Mouse (Mus musculus): ENCODE data around the gene Crybb1. TPM values are rescaled to one million over a fixed set of nuclear protein-coding genes. Genes with fewer than 3 reads are reported as not detected.
A peak's percentile ranks its signal among the peaks of the same experiment; 100 is the strongest.

The Crybb1 gene
- polyA plus RNA-seq, 1 experiment, result not detected

DNA sequence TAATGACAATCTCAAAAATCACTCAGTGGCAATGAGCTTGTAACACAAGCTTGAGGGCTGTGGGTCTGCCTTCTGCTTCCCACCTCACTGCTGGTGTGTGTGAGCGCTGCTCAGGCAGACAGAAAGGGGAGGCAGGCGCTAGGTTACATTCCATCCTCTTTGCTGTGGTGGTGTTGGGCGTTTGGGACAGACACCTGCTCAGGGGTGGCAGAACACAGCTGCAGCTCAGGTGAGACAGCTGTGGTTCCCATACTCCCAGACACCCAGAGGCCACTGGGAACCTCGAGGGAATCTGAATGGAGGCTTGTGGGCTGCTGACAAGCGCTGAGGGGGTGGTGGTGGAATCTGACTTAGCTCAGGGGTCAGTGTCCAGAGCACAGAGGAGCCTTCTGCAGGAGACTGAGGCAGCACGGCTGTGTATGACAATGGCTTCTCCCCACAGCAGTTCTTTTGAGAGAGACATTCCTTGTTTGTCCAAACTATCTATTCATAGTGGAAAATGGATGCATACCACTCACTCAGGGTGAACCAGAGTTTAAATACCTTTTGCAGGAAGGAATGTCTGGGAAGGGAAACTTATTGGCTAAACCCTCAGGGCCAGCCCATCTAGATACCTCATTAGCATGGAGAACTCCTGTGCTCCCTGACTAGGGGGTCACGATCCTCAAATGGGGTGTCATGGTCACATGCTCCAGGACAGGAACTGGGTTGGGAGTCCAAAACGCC, 10.6 kb upstream of the Crybb1 start:
- Histone ChIP-seq H3K4me3 (ENCODE audit: insufficient read depth, low read depth, low read length) (no peak overlapping the region), H3K4me1 (ENCODE audit: control insufficient read depth, insufficient read depth, insufficient read length, low read length) (no peaks in the 10 kb centered on the region)

DNA sequence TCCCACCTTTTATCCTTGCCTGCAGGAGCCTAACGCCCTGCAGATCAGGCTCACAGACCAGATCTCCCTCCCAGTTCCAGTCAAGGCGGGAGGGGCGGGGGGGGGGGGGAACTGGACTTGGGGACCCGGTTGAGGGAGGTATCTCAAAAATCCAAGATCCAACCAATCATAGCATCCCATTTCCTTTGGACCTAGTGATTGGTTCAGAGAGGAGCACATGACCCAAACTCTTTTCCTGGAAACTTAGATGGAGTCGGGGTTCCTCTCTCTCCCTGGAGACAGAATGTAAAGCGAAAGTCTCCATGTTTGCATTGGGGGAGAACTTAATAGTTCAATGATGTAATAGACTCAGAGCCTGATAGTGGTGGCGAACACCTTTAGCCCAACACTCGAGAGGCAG, 8.2 kb upstream of the Crybb1 start:
- no peak overlapping the region for H3K4me3 ChIP-seq (ENCODE audit: insufficient read depth, low read depth, low read length)
- H3K27ac ChIP-seq (replicated peaks; ENCODE audit: low read depth, low read length), result no peak overlapping the region
- H3K4me1 ChIP-seq (ENCODE audit: control insufficient read depth, insufficient read depth, insufficient read length, low read length), result no peaks in the 10 kb centered on the region

More for the DNA sequence above, 10.6 kb upstream of the Crybb1 start:
- H3K27ac ChIP-seq (replicated peaks; ENCODE audit: low read depth, low read length), result no peak overlapping the region

DNA sequence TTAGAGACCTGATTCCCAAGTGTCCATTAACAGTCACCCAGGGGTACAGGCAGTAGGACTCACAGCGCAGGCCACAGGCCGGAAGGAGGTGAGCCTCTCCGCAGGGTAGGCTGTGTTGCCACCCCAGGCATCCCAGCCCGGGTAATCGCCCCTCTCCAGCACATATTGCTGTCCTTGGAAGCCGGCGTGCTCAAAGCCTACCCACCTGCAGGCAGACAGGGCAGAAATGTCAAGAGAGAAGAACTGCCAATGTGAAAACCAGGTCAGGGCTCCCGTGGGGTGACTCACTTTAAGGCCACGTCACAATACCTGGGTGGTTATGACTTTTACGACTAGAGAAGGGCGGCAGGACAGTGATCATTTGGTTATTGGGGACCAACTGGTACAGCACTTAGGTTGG, 6.5 kb upstream of the Crybb1 start:
- H3K4me3 ChIP-seq (ENCODE audit: insufficient read depth, low read depth, low read length), result no peak overlapping the region
- H3K27ac ChIP-seq (replicated peaks; ENCODE audit: low read depth, low read length), result no peak overlapping the region

DNA sequence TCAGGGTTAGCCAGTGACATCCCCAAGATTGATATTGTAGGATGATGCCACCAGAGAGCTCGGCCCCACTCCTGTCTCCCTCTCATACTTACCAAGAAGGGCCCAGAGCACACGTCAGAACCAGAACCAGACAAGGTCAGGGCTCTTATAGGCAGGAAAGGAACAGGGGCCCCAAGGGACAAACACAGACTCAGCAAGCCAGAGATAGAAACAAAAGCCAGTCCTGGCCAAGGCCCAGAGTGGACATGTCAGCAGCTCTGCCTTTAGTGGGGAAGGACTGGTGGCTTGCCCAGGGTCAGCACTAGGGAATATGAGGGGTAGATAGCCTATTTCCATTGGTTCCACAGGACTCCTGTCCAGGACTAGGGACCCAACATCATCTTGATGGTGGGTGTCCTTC, 3.2 kb upstream of the Crybb1 start, which contains the start of gene Cryba4:
Cryba4 (minus strand) TSS at position 119 of the 400 bp plus-strand sequence.
- no peak within 1 kb of the TSS for H3K27ac ChIP-seq (replicated peaks; ENCODE audit: low read depth, low read length)
- peaks cover 17% of the 10 kb centered on the region for H3K4me1 ChIP-seq (ENCODE audit: control insufficient read depth, insufficient read depth, insufficient read length, low read length)
- H3K4me3 ChIP-seq (ENCODE audit: insufficient read depth, low read depth, low read length), result no peak within 1 kb of the TSS

More for the DNA sequence above, 6.5 kb upstream of the Crybb1 start:
- peaks cover 7% of the 10 kb centered on the region for H3K4me1 ChIP-seq (ENCODE audit: control insufficient read depth, insufficient read depth, insufficient read length, low read length)

DNA sequence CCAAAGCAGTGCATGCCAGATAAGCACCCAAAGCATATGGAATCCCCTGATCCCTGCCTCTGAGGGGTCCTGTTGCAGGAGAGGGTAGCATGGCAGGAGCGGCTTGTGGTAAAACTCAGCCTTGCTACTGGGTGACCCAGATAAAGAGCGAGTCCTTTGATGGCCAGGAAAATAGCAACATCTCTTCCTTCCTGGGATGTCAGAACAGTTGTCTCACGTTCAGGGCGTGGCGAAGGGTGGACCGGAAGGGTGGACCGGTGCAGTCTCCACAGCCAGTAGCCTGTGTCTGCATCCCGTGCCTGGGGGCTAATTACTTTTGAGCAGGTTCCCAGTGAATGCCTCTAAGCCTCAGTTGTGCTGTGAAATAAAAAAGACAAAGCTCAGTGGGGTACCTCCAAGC, 2.4 kb upstream of the Crybb1 start:
- no peak overlapping the region for H3K27ac ChIP-seq (replicated peaks; ENCODE audit: low read depth, low read length)
- H3K4me3 ChIP-seq (ENCODE audit: insufficient read depth, low read depth, low read length), result no peak overlapping the region

DNA sequence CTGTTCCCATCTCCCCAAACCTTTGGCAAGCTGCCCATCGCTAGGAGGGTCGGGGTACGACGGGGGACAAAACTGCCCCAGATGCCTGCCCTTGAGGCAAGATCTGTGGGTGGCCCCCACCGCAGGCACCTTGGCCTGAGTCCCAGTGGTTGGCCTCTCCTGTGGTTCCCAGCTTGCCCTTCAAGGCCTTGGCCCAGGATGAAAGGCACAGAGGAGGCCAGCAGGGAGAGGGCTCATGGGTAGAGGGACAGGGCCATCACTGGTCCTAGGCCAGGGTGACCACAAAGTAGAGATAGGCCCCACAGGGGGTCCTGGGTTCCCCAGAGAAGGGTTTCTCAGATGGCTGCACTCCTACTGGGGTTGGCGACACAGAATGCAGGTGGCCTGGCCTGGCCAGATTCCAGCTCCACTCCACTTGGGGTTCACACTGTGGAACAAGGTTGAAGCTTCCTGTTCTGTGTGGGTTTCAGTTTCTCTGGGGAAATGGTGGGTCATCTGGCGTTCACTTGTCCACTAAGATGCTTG, 1.3 kb upstream of the Crybb1 start:
- peaks cover 17% of the 10 kb centered on the region for H3K4me1 ChIP-seq (ENCODE audit: control insufficient read depth, insufficient read depth, insufficient read length, low read length)
- no peak overlapping the region for H3K27ac ChIP-seq (replicated peaks; ENCODE audit: low read depth, low read length)
- no peak overlapping the region for H3K4me3 ChIP-seq (ENCODE audit: insufficient read depth, low read depth, low read length)

More for the DNA sequence above, 2.4 kb upstream of the Crybb1 start:
- H3K4me1 ChIP-seq (ENCODE audit: control insufficient read depth, insufficient read depth, insufficient read length, low read length), result peaks cover 17% of the 10 kb centered on the region

DNA sequence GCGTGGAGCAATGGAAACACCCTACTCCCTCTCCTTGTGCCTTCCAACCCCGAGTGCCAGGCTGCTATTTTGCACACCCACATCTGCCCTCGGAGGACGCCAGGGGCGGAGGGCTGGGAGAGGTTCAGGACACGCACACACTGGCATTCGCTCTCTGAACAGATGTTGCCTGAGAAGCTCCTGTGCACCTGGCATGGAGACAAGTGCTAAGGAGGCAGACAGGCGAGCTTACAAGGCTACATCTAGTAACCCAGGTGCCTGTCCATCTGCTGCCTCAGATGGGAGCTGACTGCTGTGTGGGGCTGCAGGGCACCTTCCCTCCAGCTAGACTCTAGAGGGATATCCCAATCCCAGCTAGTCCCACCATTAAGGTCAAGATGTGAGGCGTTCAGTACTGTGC, 842 bp downstream of the Crybb1 start:
- peaks cover 17% of the 10 kb centered on the region for H3K4me1 ChIP-seq (ENCODE audit: control insufficient read depth, insufficient read depth, insufficient read length, low read length)
- no peak overlapping the region for H3K27ac ChIP-seq (replicated peaks; ENCODE audit: low read depth, low read length)
- no peak overlapping the region for H3K4me3 ChIP-seq (ENCODE audit: insufficient read depth, low read depth, low read length)

DNA sequence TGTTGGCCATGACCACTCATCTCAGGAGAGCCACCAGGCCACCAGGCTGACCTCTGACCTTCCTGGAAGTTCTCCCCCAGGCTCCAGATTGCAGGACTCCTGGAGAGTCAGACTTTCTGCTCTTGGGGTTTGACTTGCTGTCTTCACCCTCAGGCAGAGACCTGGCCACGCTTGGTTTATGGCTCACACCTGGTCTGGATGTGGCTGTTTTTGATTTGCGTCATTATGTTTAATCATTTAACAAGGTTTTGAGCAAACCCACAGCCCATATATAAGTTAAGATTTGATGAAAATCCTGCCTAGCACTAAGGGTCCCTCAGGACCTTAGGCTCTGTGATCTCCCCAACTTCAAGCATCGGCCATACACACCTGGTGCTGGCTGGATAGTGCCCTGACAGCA, 2.3 kb downstream of the Crybb1 start:
- H3K4me1 ChIP-seq (ENCODE audit: control insufficient read depth, insufficient read depth, insufficient read length, low read length), result peaks cover 15% of the 10 kb centered on the region
- H3K27ac ChIP-seq (replicated peaks; ENCODE audit: low read depth, low read length), result no peak overlapping the region
- H3K4me3 ChIP-seq (ENCODE audit: insufficient read depth, low read depth, low read length), result no peak overlapping the region

DNA sequence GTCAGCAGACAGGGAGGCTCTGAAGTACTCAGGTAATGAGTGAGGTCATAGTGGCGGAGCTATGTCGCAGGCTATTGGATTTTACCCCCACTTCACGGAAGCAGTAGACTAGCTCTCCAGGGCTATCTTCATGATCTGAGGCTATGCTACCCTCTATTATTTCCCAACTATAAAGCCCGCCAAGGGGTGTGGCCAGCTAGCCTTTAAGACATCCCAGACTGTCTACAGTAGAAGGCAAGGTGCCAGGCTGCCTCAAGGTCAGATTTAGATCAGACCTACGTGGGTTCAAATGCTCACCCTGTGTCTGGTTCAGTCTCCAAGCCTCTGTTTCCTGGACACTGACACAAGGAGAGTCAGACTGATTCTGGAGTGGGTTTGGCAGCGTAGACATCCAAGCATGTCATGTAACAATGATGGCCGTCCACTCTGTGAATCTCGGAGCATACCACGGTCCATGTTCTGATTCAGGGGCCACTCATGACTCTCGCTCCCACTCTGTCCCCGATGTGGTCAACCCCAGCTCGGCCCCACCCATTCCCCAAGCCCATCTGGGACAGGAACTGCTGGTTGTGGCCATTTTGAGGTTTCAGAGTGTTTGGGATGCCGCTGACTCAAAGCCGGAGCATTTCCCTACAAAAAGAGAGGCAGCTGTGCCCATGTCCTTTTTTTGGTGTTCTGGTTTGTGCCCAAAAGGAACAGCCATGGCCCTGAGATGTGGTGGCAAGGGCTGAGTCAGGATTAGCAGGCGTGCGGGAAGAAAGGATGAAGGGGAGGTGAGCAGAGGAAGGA, 4.4 kb downstream of the Crybb1 start:
- H3K4me3 ChIP-seq (ENCODE audit: insufficient read depth, low read depth, low read length), result no peak overlapping the region
- H3K4me1 ChIP-seq (ENCODE audit: control insufficient read depth, insufficient read depth, insufficient read length, low read length), result peaks cover 3% of the 10 kb centered on the region; the same call in 1 of the 2 replicates
- no peak overlapping the region for H3K27ac ChIP-seq (replicated peaks; ENCODE audit: low read depth, low read length)

DNA sequence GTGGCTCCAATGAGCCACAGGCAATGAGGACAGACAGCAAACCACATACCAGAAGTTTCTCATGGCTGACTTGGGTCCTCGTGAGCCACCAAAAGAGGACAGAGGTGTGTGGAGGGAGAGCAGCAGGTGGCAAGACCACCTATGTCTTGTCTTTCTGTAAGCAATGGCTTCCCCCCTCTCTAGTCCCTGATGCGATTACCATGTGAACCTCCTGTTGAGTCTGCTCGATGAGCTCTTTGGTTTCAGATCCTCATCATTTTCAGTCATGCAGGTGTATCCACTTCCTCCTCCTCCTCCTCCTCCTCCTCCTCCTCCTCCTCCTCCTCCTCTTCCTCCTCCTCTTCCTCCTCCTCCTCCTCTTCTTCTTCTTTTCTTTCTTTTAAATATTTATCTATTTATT, 5.2 kb downstream of the Crybb1 start:
- H3K27ac ChIP-seq (replicated peaks; ENCODE audit: low read depth, low read length), result no peak overlapping the region
- no peaks in the 10 kb centered on the region for H3K4me1 ChIP-seq (ENCODE audit: control insufficient read depth, insufficient read depth, insufficient read length, low read length)
- no peak overlapping the region for H3K4me3 ChIP-seq (ENCODE audit: insufficient read depth, low read depth, low read length)

DNA sequence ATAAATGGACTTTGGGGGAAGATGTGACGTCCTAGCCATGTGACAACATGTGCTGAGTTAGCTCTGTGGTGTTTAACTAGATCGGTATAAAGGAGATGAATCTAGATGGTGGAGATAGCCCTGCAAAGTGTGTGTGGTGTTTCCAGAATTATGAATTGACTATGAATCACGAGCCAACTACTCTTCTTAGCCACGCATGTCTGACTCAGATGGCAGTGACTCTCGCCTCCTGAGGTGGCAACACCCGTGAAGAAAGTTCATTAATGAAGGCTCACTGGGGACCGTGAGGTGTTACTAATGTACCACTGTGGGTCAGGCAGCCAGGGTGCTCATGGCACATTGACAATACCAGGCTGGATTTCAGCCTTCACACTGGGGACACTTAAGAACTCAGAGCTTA, 8.5 kb downstream of the Crybb1 start:
- H3K4me3 ChIP-seq (ENCODE audit: insufficient read depth, low read depth, low read length), result no peak overlapping the region
- no peak overlapping the region for H3K27ac ChIP-seq (replicated peaks; ENCODE audit: low read depth, low read length)
- no peaks in the 10 kb centered on the region for H3K4me1 ChIP-seq (ENCODE audit: control insufficient read depth, insufficient read depth, insufficient read length, low read length)

DNA sequence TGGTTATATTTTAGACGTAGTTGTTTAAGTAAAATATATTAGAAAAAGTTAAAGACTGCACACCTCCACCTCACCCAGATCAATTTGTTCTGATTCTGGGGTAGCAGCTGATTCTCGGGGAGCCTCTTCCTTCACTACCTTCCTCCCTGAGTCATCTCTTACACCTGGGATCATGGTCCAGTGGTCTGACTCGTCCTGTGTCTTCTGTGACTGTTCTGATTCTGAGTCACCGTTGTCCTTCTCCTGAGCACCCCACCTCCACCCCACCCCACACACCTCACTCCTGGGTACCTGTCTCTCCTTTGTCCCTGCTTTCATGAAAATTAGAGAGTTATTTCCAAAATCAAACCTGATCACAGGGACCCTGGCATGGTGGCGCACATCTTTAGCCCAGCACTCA, 9.5 kb downstream of the Crybb1 start:
- no peak overlapping the region for H3K4me3 ChIP-seq (ENCODE audit: insufficient read depth, low read depth, low read length)

DNA sequence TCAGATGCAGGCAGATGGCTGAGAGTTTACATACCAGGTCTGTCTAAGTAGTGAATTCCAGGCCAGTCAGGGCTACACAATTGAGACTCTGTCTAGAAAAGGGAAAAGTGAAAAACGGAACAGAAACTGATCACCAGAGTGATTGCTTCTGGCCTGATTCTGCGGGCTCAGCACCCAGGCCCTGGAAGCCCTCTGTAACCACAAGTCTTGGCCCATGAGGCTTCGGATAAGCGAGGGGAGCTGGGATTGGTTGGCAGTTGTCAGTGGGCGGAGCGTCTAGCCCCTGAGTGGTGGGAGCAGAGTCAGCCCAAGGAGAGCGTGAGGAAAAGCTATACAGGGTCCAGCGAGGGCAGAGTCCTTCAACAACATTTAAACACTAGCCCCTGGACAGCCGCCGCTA, 9.9 kb downstream of the Crybb1 start:
- H3K4me3 ChIP-seq (ENCODE audit: insufficient read depth, low read depth, low read length), result no peak overlapping the region
- H3K4me1 ChIP-seq (ENCODE audit: control insufficient read depth, insufficient read depth, insufficient read length, low read length), result no peaks in the 10 kb centered on the region
- peak overlapping the region; percentile 48; the same call in 1 of the 2 replicates for H3K27ac ChIP-seq (replicated peaks; ENCODE audit: low read depth, low read length)

More for the DNA sequence above, 9.5 kb downstream of the Crybb1 start:
- no peaks in the 10 kb centered on the region for H3K4me1 ChIP-seq (ENCODE audit: control insufficient read depth, insufficient read depth, insufficient read length, low read length)
- H3K27ac ChIP-seq (replicated peaks; ENCODE audit: low read depth, low read length), result no peak overlapping the region

DNA sequence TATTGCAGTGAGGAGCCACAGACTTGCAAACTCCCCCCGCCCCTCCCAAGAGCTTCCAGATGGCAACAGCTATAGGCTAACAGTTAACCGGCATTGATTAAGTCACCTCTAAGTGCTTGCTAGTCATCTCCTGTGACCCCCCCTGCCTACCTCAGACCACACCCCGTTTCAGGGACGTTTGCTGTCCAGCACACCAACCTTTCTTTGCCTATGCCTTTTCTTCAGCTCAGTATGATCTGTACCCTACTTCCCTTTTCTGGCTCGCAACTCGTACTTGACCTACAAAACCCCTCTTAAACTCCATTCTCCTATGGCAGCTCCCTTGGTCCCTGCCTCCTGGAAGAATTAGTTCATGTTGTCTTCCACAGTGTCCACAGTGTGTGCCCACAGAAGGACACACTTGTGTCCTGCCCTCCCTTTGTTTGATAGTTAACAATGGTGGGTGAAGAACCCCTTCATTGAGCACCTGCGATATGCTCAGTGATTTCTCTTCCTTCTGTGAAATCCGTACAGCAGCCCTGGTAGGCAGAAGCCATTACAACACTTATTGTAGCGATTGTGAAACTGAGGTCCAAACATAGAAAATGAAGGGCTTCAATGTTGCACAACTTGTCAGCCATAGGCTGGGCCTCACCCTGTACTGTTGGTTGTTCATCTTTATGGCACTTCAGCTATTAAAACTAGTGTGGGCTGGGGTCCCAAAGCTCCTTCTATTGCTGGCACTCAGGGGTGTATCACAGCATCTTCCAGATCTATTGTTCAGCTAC, 10.6 kb downstream of the Crybb1 start:
- H3K27ac ChIP-seq (replicated peaks; ENCODE audit: low read depth, low read length), result peak overlapping the region; percentile 48; the same call in 1 of the 2 replicates
- H3K4me3 ChIP-seq (ENCODE audit: insufficient read depth, low read depth, low read length), result no peak overlapping the region
- H3K4me1 ChIP-seq (ENCODE audit: control insufficient read depth, insufficient read depth, insufficient read length, low read length), result no peaks in the 10 kb centered on the region
